Mouse (Mus musculus) liver, adult 2 months (tissue): ENCODE results near the gene Cdc6. TPM values are rescaled to one million over a fixed set of nuclear protein-coding genes. Genes with fewer than 3 reads are reported as not detected.
"Not testable (repeated sequence)": the region's sequence is repeated elsewhere in the genome, so short reads cannot be mapped to it uniquely, and the experiment has no call there.

Experiments used
- DNase-seq: peaks from one replicate; pipeline ENCODE4 v3.0.0-alpha.2; 2011; ENCODE audit warnings: low read depth, low spot score; ENCODE audit errors: extremely low read depth
- H3K27ac ChIP-seq: fragments of 200-500 bp; replicated peaks from 2 replicates; pipeline ENCODE4 v1.5.1; 2012; ENCODE audit warnings: low read depth, mild to moderate bottlenecking, control low read depth, inconsistent platforms, low read length; ENCODE audit not compliant: insufficient read depth
- H3K27me3 ChIP-seq: fragments of 200-500 bp; 2 replicates; pipeline ENCODE4 v1.6.1; 2012; ENCODE audit warnings: mild to moderate bottlenecking, moderate library complexity, low read length, inconsistent platforms; ENCODE audit not compliant: control insufficient read depth, insufficient read depth
- H3K36me3 ChIP-seq: fragments of 200-500 bp; 2 replicates; pipeline ENCODE4 v1.6.1; 2012; ENCODE audit warnings: low read length, inconsistent platforms; ENCODE audit not compliant: control insufficient read depth, insufficient read depth
- H3K4me1 ChIP-seq: fragments of 200-500 bp; 2 replicates; pipeline ENCODE4 v1.6.1; 2011; ENCODE audit warnings: low read length; ENCODE audit not compliant: control insufficient read depth, insufficient read depth
- H3K4me3 ChIP-seq: fragments of 200-500 bp; 2 replicates; pipeline ENCODE4 v1.5.1; 2011; ENCODE audit warnings: low read depth, mild to moderate bottlenecking, control low read depth, low read length, moderate library complexity; ENCODE audit not compliant: insufficient read depth
- H3K79me2 ChIP-seq: fragments of 200-500 bp; 2 replicates; pipeline ENCODE4 v1.6.1; 2012; ENCODE audit warnings: inconsistent platforms, mild to moderate bottlenecking, low read length, moderate library complexity; ENCODE audit not compliant: control insufficient read depth, insufficient read depth
- H3K9ac ChIP-seq: fragments of 200-500 bp; 2 replicates; pipeline ENCODE4 v1.6.1; 2012; ENCODE audit warnings: low read depth, mild to moderate bottlenecking, control low read depth, inconsistent platforms, low read length
- CTCF ChIP-seq: fragments of 200-500 bp; IDR thresholded peaks from 2 replicates; pipeline ENCODE4 v1.5.1; 2011; ENCODE audit warnings: low read depth, low read length, control low read depth
- POLR2A ChIP-seq: fragments of 200-500 bp; IDR thresholded peaks from 2 replicates; pipeline ENCODE4 v1.6.1; 2011; ENCODE audit warnings: low read length, control low read depth; ENCODE audit not compliant: insufficient read depth; ENCODE audit errors: extremely low read depth
- WGBS: fragments of 180-500 bp; shearing (Covaris S2); methylation state at CpG from one replicate; pipeline ENCODE4 v1.1.7; 2018; 5-methylcytosine and 5-hydroxymethylcytosine counted together
- polyA plus RNA-seq: library from polyadenylated mRNA; depleted of rRNA; stranded (reverse); fragments of >200 nt; gene quantifications from 2 replicates; pipeline ENCODE4 v1.2.3, GENCODE M21; 2012
- total RNA-seq: library from RNA; depleted of rRNA; stranded (reverse); fragments of >200 nt; gene quantifications from 2 replicates; pipeline ENCODE4 v1.2.3, GENCODE M21; 2014

Gene Cdc6
- total and polyA plus RNA-seq, 2 experiments, result 0.07 to 0.09 TPM

GRCm38 (mm10) chr11:98919009-98919408 is 11.4 kb downstream of the Cdc6 start:
- no peak overlapping the region for H3K9ac ChIP-seq
- no peaks in the 10 kb centered on the region for H3K79me2 ChIP-seq
- no peak overlapping the region for H3K4me3 ChIP-seq
- no peaks in the 10 kb centered on the region for H3K27me3 ChIP-seq
- no peak overlapping the region for H3K27ac ChIP-seq
- DNase-seq, result no peak
- no peaks in the 10 kb centered on the region for H3K4me1 ChIP-seq
- WGBS, result 92% methylated on average over 11 of the region's 11 CpGs
- no peaks in the 10 kb centered on the region for H3K36me3 ChIP-seq
- no peak for TF ChIP-seq POLR2A
- TF ChIP-seq CTCF, result no peak

GRCm38 (mm10) chr11:98921813-98922212 is 14.2 kb downstream of the Cdc6 start:
- not testable (repeated sequence) for H3K36me3 ChIP-seq, H3K9ac ChIP-seq, H3K4me3 ChIP-seq, H3K27ac ChIP-seq, H3K27me3 ChIP-seq, H3K79me2 ChIP-seq, H3K4me1 ChIP-seq, DNase-seq
- whole genome bisulfite sequencing, result 61% methylated on average over 15 of the region's 15 CpGs
- peak; percentile 52 for TF ChIP-seq CTCF

GRCm38 (mm10) chr11:98922307-98922706 is 14.7 kb downstream of the Cdc6 start:
- peak; percentile 82 for TF ChIP-seq CTCF
- not testable (repeated sequence) for H3K9ac ChIP-seq, H3K4me1 ChIP-seq, H3K79me2 ChIP-seq, H3K4me3 ChIP-seq, H3K36me3 ChIP-seq, H3K27ac ChIP-seq, H3K27me3 ChIP-seq
- DNase-seq, result peak; percentile 23
- WGBS, result 65% methylated on average over 10 of the region's 10 CpGs

- not testable (repeated sequence) for H3K79me2 ChIP-seq, H3K4me1 ChIP-seq, H3K27me3 ChIP-seq, H3K27ac ChIP-seq, H3K36me3 ChIP-seq, H3K9ac ChIP-seq, H3K4me3 ChIP-seq, DNase-seq
- WGBS, result 78% methylated on average over 16 of the region's 16 CpGs
Observed at GRCm38 (mm10) chr11:98922851-98923711, 15.5 kb downstream of the Cdc6 start.

GRCm38 (mm10) chr11:98924633-98925175 is 17.1 kb downstream of the Cdc6 start:
- no peaks in the 10 kb centered on the region for H3K79me2 ChIP-seq
- no peak overlapping the region for H3K9ac ChIP-seq
- H3K27me3 ChIP-seq, result no peaks in the 10 kb centered on the region
- H3K4me1 ChIP-seq, result peaks cover 1% of the 10 kb centered on the region; the same call in 1 of the 2 replicates
- no peak overlapping the region for H3K27ac ChIP-seq
- no peak overlapping the region for H3K4me3 ChIP-seq
- TF ChIP-seq CTCF (no peak), POLR2A (no peak)
- no peaks in the 10 kb centered on the region for H3K36me3 ChIP-seq
- no peak for DNase-seq
- WGBS, result 81% methylated on average over 5 of the region's 5 CpGs

- no peak for DNase-seq
- H3K79me2 ChIP-seq, result no peaks in the 10 kb centered on the region
Observed at GRCm38 (mm10) chr11:98925265-98925721, 17.7 kb downstream of the Cdc6 start.

More at GRCm38 (mm10) chr11:98925265-98925721, 17.7 kb downstream of the Cdc6 start:
- no peak overlapping the region for H3K27ac ChIP-seq
- H3K4me1 ChIP-seq, result peaks cover 3% of the 10 kb centered on the region
- TF ChIP-seq POLR2A (no peak), CTCF (no peak)
- no peak overlapping the region for H3K4me3 ChIP-seq
- no peaks in the 10 kb centered on the region for H3K27me3 ChIP-seq
- no peaks in the 10 kb centered on the region for H3K36me3 ChIP-seq
- H3K9ac ChIP-seq, result no peak overlapping the region
- 58% methylated on average over 10 of the region's 10 CpGs for WGBS
